Mouse (Mus musculus): ENCODE measurements around the gene Paqr5. TPM values are rescaled to one million over a fixed set of nuclear protein-coding genes. Genes with fewer than 3 reads are reported as not detected.

Gene Paqr5
- polyA plus RNA-seq, 1 experiment from 2014 or later, result 11.3 TPM

DNA sequence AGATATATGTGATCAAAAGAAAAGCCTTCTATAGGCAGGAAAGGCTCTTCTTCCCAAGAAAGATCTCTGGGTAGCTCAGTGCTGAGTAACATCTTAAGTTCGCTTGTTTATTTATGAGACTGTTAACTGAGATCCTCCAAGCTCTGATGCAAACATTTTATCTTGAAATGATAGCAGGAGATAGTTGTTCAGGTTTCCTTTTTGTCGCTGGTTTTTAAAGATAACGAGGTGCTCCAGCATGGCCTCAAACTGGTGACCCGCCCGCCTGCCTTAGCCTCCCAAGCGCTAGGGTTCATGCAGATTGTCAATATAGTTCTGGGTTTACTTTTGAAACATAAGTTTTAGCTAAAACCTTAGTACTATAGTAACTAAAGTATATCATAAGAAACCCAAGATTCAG lies 106.3 kb downstream of the Paqr5 start:
- no peak for ATAC-seq
- peaks cover 22% of the 10 kb centered on the region for H3K36me3 ChIP-seq (ENCODE audit: control insufficient read depth, insufficient read depth, low read length)

DNA sequence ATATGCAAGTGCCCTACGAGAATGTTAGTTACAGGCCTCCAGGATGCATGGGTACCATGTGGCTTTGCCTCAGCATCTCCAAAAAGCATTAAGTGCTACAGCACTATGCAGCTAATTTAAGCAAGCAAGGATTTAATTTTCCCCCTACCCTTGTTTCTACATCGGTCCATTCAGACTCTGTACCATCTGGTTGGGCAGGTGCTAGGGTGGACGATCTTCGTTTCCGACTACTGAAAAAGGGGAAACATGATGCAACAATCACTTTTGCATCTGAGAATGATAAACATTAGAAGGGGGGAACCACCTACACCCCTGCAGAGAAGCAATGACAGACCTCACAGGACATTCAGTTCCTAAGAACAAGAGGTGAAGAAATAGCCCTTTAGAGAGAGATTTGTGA lies 107.2 kb downstream of the Paqr5 start:
- H3K27me3 ChIP-seq (replicated peaks; ENCODE audit: control insufficient read depth, insufficient read depth, low read length), result no peaks in the 10 kb centered on the region
- H3K27ac ChIP-seq (ENCODE audit: low read length), result no peak overlapping the region
- 90% methylated on average over 5 of the region's 5 CpGs for WGBS
- H3K4me1 ChIP-seq (ENCODE audit: control insufficient read depth, insufficient read depth, low read length), result 0 out of 2 replicates have a peak, but pooled peaks cover 2% of the 10 kb centered on the region
- H3K4me3 ChIP-seq (ENCODE audit: low read length), result no peak overlapping the region
- no peak overlapping the region for H3K4me2 ChIP-seq (ENCODE audit: low read depth, low read length)
- no peak for ATAC-seq
- H3K36me3 ChIP-seq (ENCODE audit: control insufficient read depth, insufficient read depth, low read length), result peaks cover 22% of the 10 kb centered on the region
- H3K9me3 ChIP-seq (ENCODE audit: control insufficient read depth, low read length), result no peaks in the 10 kb centered on the region
- H3K9ac ChIP-seq (ENCODE audit: low read depth, low read length), result no peak overlapping the region

More for the DNA sequence above, 106.3 kb downstream of the Paqr5 start:
- no peaks in the 10 kb centered on the region for H3K27me3 ChIP-seq (replicated peaks; ENCODE audit: control insufficient read depth, insufficient read depth, low read length)
- H3K9me3 ChIP-seq (ENCODE audit: control insufficient read depth, low read length), result no peaks in the 10 kb centered on the region
- 0 out of 2 replicates have a peak, but pooled peaks cover 2% of the 10 kb centered on the region for H3K4me1 ChIP-seq (ENCODE audit: control insufficient read depth, insufficient read depth, low read length)
- no peak overlapping the region for H3K27ac ChIP-seq (ENCODE audit: low read length)
- no peak overlapping the region for H3K9ac ChIP-seq (ENCODE audit: low read depth, low read length)
- no peak overlapping the region for H3K4me3 ChIP-seq (ENCODE audit: low read length)
- 92% methylated on average over 6 of the region's 6 CpGs for WGBS
- H3K4me2 ChIP-seq (ENCODE audit: low read depth, low read length), result no peak overlapping the region

DNA sequence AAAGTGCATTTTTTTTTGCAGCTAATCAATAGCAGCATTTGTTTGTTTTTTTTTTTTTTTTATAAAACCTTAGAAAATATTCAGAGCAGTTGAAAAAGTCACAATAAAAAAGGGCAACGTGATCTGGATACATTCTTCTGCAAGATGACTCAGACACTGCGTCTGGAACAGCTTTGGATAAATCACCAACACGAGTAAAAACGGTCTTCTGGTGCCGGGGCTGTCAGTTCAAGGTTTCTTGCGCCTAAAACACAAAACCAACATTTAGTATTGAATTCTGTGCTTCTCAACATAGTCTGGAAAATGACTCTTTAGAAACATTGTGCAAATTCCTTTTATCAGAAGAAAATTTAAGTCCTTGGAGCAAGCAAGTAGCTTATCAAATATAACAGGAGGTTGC lies 109.2 kb downstream of the Paqr5 start:
- ATAC-seq, result no peak
- Histone ChIP-seq H3K27ac (ENCODE audit: low read length) (no peak overlapping the region), H3K9ac (ENCODE audit: low read depth, low read length) (no peak overlapping the region), H3K27me3 (replicated peaks; ENCODE audit: control insufficient read depth, insufficient read depth, low read length) (no peaks in the 10 kb centered on the region), H3K4me3 (ENCODE audit: low read length) (no peak overlapping the region), H3K4me1 (ENCODE audit: control insufficient read depth, insufficient read depth, low read length) (peaks cover 7% of the 10 kb centered on the region; the same call in 1 of the 2 replicates), H3K4me2 (ENCODE audit: low read depth, low read length) (no peak overlapping the region), H3K36me3 (ENCODE audit: control insufficient read depth, insufficient read depth, low read length) (peaks cover 23% of the 10 kb centered on the region), H3K9me3 (ENCODE audit: control insufficient read depth, low read length) (no peaks in the 10 kb centered on the region)
- 88% methylated on average over 6 of the region's 6 CpGs for WGBS

GRCm38 (mm10) chr9:61916986-61917385 lies 109.7 kb downstream of the Paqr5 start:
- ATAC-seq, result no peak
- peaks cover 7% of the 10 kb centered on the region for H3K4me1 ChIP-seq (ENCODE audit: control insufficient read depth, insufficient read depth, low read length)
- 91% methylated on average over 3 of the region's 3 CpGs for WGBS
- H3K9me3 ChIP-seq (ENCODE audit: control insufficient read depth, low read length), result no peaks in the 10 kb centered on the region
- no peak overlapping the region for H3K9ac ChIP-seq (ENCODE audit: low read depth, low read length)
- H3K27ac ChIP-seq (ENCODE audit: low read length), result no peak overlapping the region
- H3K36me3 ChIP-seq (ENCODE audit: control insufficient read depth, insufficient read depth, low read length), result peaks cover 25% of the 10 kb centered on the region
- H3K4me2 ChIP-seq (ENCODE audit: low read depth, low read length), result no peak overlapping the region
- no peaks in the 10 kb centered on the region for H3K27me3 ChIP-seq (replicated peaks; ENCODE audit: control insufficient read depth, insufficient read depth, low read length)
- no peak overlapping the region for H3K4me3 ChIP-seq (ENCODE audit: low read length)

DNA sequence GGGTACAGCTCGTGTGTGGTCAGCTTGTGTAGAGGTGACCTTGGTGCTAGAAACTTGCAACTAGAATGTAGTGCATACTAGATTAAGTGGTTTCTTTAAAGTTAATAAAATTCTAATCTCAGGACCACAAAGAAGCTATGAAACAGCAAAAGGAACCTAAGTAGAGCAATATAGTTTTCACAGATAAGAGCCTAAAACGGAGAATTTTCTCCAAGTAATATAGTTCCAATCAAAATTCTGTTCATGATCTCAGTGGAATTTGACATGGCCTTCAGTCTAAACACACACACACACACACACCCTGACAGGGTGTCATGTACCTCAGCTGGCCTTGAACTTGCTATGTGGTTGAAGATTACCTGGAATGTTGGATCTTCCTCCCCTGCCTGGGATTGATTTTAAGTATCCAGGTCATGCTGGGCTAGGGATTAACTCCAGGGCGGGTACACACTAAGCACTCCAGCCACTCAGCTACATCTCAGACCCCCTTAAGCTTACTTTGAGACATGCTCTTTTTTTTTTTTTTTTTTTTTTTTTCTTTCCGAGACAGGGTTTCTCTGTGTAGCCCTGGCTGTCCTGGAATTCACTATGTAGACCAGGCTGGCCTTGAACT lies 111.2 kb downstream of the Paqr5 start:
- peak overlapping the region; percentile 78 for H3K4me3 ChIP-seq (ENCODE audit: low read length)
- H3K27me3 ChIP-seq (replicated peaks; ENCODE audit: control insufficient read depth, insufficient read depth, low read length), result no peaks in the 10 kb centered on the region
- H3K4me2 ChIP-seq (ENCODE audit: low read depth, low read length), result peak overlapping the region; percentile 81
- H3K9me3 ChIP-seq (ENCODE audit: control insufficient read depth, low read length), result no peaks in the 10 kb centered on the region
- ATAC-seq, result no peak
- 40% methylated on average over 4 of the region's 4 CpGs for WGBS
- H3K27ac ChIP-seq (ENCODE audit: low read length), result peak overlapping the region; percentile 99
- peaks cover 7% of the 10 kb centered on the region for H3K4me1 ChIP-seq (ENCODE audit: control insufficient read depth, insufficient read depth, low read length)
- H3K9ac ChIP-seq (ENCODE audit: low read depth, low read length), result peak overlapping the region; percentile 90; the same call in 1 of the 2 replicates
- H3K36me3 ChIP-seq (ENCODE audit: control insufficient read depth, insufficient read depth, low read length), result peaks cover 26% of the 10 kb centered on the region

GRCm38 (mm10) chr9:61914917-61915300 lies 111.7 kb downstream of the Paqr5 start:
- Histone ChIP-seq H3K27me3 (replicated peaks; ENCODE audit: control insufficient read depth, insufficient read depth, low read length) (no peaks in the 10 kb centered on the region), H3K4me2 (ENCODE audit: low read depth, low read length) (peak overlapping the region; percentile 81), H3K36me3 (ENCODE audit: control insufficient read depth, insufficient read depth, low read length) (peaks cover 26% of the 10 kb centered on the region), H3K9me3 (ENCODE audit: control insufficient read depth, low read length) (no peaks in the 10 kb centered on the region), H3K27ac (ENCODE audit: low read length) (peak overlapping the region; percentile 99), H3K9ac (ENCODE audit: low read depth, low read length) (peak overlapping the region; percentile 90), H3K4me3 (ENCODE audit: low read length) (peak overlapping the region; percentile 78), H3K4me1 (ENCODE audit: control insufficient read depth, insufficient read depth, low read length) (peaks cover 7% of the 10 kb centered on the region)
- no peak for ATAC-seq
- 2% methylated on average over 13 of the region's 13 CpGs for WGBS

DNA sequence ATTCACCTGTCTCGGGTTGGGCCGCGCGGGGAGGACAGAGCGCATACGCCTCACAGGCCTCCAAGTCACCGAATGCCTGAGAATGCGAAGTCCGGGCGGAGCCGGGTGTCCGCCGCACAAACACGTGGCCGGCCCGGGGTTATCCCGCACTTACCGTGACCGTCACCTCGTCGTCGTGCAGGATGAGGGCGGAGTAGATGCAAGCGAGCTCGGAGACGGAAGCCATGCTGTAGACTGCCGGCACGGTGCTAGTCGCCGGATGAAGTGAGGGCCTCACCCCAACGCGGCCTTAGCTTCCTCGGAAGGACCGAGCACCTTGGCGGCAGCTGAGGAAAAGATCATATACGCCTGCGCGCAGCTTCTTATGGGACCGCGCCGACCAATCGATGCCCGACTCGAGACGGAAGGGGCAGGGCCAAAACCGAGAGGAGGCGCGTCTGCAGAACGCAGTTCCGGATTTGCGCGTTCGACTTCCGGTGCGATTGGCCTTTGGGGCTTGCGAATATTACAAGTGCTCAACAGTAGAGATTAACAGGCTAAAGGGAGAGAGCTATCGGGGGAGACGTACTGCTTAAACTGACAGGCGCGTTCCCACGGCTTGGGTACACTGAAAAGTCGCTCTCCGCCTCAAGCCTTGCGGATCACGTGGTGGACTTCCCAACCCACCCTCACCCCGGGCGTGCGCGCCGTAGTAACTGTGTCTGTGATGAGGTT lies 112.3 kb downstream of the Paqr5 start, which contains the start of gene Rplp1:
Gene Rplp1 (minus strand): TSS at position 340 of the 714 bp plus-strand sequence.
- ATAC-seq, result peak; percentile 97
- Histone ChIP-seq H3K4me1 (ENCODE audit: control insufficient read depth, insufficient read depth, low read length) (peaks cover 7% of the 10 kb centered on the region), H3K4me3 (ENCODE audit: low read length) (peak within 1 kb of the TSS; percentile 78), H3K27me3 (replicated peaks; ENCODE audit: control insufficient read depth, insufficient read depth, low read length) (no peaks in the 10 kb centered on the region), H3K9ac (ENCODE audit: low read depth, low read length) (peak within 1 kb of the TSS; percentile 90), H3K4me2 (ENCODE audit: low read depth, low read length) (peak within 1 kb of the TSS; percentile 81), H3K27ac (ENCODE audit: low read length) (peak within 1 kb of the TSS; percentile 99), H3K9me3 (ENCODE audit: control insufficient read depth, low read length) (no peaks in the 10 kb centered on the region), H3K36me3 (ENCODE audit: control insufficient read depth, insufficient read depth, low read length) (peaks cover 23% of the 10 kb centered on the region)
- under 1% methylated on average over 68 of the region's 70 CpGs for WGBS

GRCm38 (mm10) chr9:61911300-61912128 lies 115.1 kb downstream of the Paqr5 start:
- 56% methylated on average over 6 of the region's 6 CpGs for WGBS
- H3K27ac ChIP-seq (ENCODE audit: low read length), result no peak overlapping the region

More at GRCm38 (mm10) chr9:61911300-61912128, 115.1 kb downstream of the Paqr5 start:
- H3K4me1 ChIP-seq (ENCODE audit: control insufficient read depth, insufficient read depth, low read length), result peaks cover 7% of the 10 kb centered on the region
- no peaks in the 10 kb centered on the region for H3K9me3 ChIP-seq (ENCODE audit: control insufficient read depth, low read length)
- H3K27me3 ChIP-seq (replicated peaks; ENCODE audit: control insufficient read depth, insufficient read depth, low read length), result no peaks in the 10 kb centered on the region
- no peak overlapping the region for H3K4me2 ChIP-seq (ENCODE audit: low read depth, low read length)
- no peak overlapping the region for H3K9ac ChIP-seq (ENCODE audit: low read depth, low read length)
- ATAC-seq, result no peak
- H3K36me3 ChIP-seq (ENCODE audit: control insufficient read depth, insufficient read depth, low read length), result peaks cover 15% of the 10 kb centered on the region
- no peak overlapping the region for H3K4me3 ChIP-seq (ENCODE audit: low read length)

Data from intestine, embryonic 16.5 days (tissue).